In genomic region chr4:95830320-95830719, GRCm38 (mm10) we compare ENCODE assay signal across 25 mouse cellular contexts.
"Had no signal": no experiment of that assay in that cellular context is flagged by ENCODE, and none has a peak within 500 bp of the region (broad histone marks: within the 10 kb centered on the region; RNA-seq: fewer than 3 reads in every experiment).

No protein-coding gene starts in this region.

- H3K27ac ChIP-seq: gastrocnemius, adult 2 months; heart, embryonic 13.5 days; heart, embryonic 15.5 days; hindbrain, embryonic 10.5 days; hindbrain, embryonic 12.5 days; hindbrain, embryonic 14.5 days; intestine, embryonic 15.5 days; kidney, embryonic 15.5 days; kidney, postnatal 0 days; layer of hippocampus, adult 2 months; left cerebral cortex, adult 2 months; limb, embryonic 10.5 days; limb, embryonic 12.5 days; liver, embryonic 13.5 days had no signal

- H3K4me3 ChIP-seq: gastrocnemius, adult 2 months; heart, embryonic 13.5 days; heart, embryonic 15.5 days; hindbrain, embryonic 10.5 days; hindbrain, embryonic 12.5 days; intestine, embryonic 15.5 days; kidney, embryonic 15.5 days; layer of hippocampus, adult 2 months; left cerebral cortex, adult 2 months; limb, embryonic 10.5 days; limb, embryonic 12.5 days; liver, embryonic 13.5 days had no signal

- H3K4me1 ChIP-seq: heart, embryonic 13.5 days; heart, embryonic 15.5 days; intestine, embryonic 15.5 days; limb, embryonic 12.5 days; liver, embryonic 13.5 days had no signal

- H3K36me3 ChIP-seq: heart, embryonic 13.5 days; heart, embryonic 15.5 days; hindbrain, embryonic 10.5 days; hindbrain, embryonic 12.5 days; intestine, embryonic 15.5 days; kidney, embryonic 15.5 days; limb, embryonic 10.5 days; limb, embryonic 12.5 days; liver, embryonic 13.5 days had no signal

- ATAC-seq: hindbrain, embryonic 16.5 days; inflammation-experienced regulatory T-cells, adult 6 months; intestine, embryonic 15.5 days; intestine, postnatal 0 days had no signal

- DNase-seq: gastrocnemius, adult 2 months; gastrocnemius, postnatal 25 days; heart, adult 18-20 months; heart, postnatal 4 days; kidney, adult 18-20 months; kidney, adult 8-10 months; kidney, postnatal 25 days; kidney, postnatal 4 days; liver; liver, embryonic 13.5 days had no signal

- H3K27me3 ChIP-seq: heart, embryonic 13.5 days; heart, embryonic 15.5 days; hindbrain, embryonic 12.5 days; intestine, embryonic 15.5 days; kidney, embryonic 15.5 days; limb, embryonic 12.5 days; liver, embryonic 13.5 days had no signal
